Mouse (Mus musculus): ENCODE results near the gene Dexi. TPM values are rescaled to one million over a fixed set of nuclear protein-coding genes. Genes with fewer than 3 reads are reported as not detected.
A peak's percentile ranks its signal among the peaks of the same experiment; 100 is the strongest.

Gene Dexi
- 7.6 and 7.8 TPM in 2 replicates for polyA plus RNA-seq (2016; fragmentation: Nextera tagmentation; extraction: Ambion mirVana)

- H3K36me3 ChIP-seq = no peaks in the 10 kb centered on the region
- no peaks in the 10 kb centered on the region for H3K9me3 ChIP-seq (replicated peaks)
- whole genome bisulfite sequencing (ENCODE audit: insufficient replicate concordance) = under 1% methylated on average over 54 of the region's 61 CpGs
- ATAC-seq = peak; percentile 93
- peak within 1 kb of the TSS; percentile 76 for H3K27ac ChIP-seq
- peaks cover 53% of the 10 kb centered on the region for H3K4me1 ChIP-seq
- peak within 1 kb of the TSS; percentile 78 for H3K4me3 ChIP-seq
- H3K27me3 ChIP-seq (replicated peaks) = no peaks in the 10 kb centered on the region
- peak within 1 kb of the TSS; percentile 88 for H3K9ac ChIP-seq
- peak within 1 kb of the TSS; percentile 99 for H3K4me2 ChIP-seq
Observed at GRCm38 (mm10) chr16:10542698-10543365, at the start of gene Dexi. TSS of gene Dexi (minus strand) at chr16:10543054.

- Histone ChIP-seq H3K27me3 (replicated peaks) (no peaks in the 10 kb centered on the region), H3K4me1 (no peaks in the 10 kb centered on the region), H3K4me3 (no peak overlapping the region), H3K36me3 (peaks cover 22% of the 10 kb centered on the region; the same call in 1 of the 2 replicates), H3K27ac (no peak overlapping the region), H3K9me3 (replicated peaks) (no peaks in the 10 kb centered on the region), H3K4me2 (no peak overlapping the region), H3K9ac (no peak overlapping the region)
- WGBS (ENCODE audit: insufficient replicate concordance) = 73% methylated on average over 3 of the region's 3 CpGs
- no peak for ATAC-seq
Observed at GRCm38 (mm10) chr16:10586546-10586945, 43.7 kb upstream of the Dexi start.

GRCm38 (mm10) chr16:10585165-10585564, 42.3 kb upstream of the Dexi start:
- Histone ChIP-seq H3K27ac (no peak overlapping the region), H3K4me3 (no peak overlapping the region), H3K4me1 (no peaks in the 10 kb centered on the region), H3K9me3 (replicated peaks) (no peaks in the 10 kb centered on the region), H3K4me2 (no peak overlapping the region), H3K27me3 (replicated peaks) (no peaks in the 10 kb centered on the region), H3K9ac (no peak overlapping the region), H3K36me3 (peaks cover 33% of the 10 kb centered on the region; the same call in 1 of the 2 replicates)
- no peak for ATAC-seq
- WGBS (ENCODE audit: insufficient replicate concordance) = 15% methylated on average over 1 of the region's 1 CpGs

DNA sequence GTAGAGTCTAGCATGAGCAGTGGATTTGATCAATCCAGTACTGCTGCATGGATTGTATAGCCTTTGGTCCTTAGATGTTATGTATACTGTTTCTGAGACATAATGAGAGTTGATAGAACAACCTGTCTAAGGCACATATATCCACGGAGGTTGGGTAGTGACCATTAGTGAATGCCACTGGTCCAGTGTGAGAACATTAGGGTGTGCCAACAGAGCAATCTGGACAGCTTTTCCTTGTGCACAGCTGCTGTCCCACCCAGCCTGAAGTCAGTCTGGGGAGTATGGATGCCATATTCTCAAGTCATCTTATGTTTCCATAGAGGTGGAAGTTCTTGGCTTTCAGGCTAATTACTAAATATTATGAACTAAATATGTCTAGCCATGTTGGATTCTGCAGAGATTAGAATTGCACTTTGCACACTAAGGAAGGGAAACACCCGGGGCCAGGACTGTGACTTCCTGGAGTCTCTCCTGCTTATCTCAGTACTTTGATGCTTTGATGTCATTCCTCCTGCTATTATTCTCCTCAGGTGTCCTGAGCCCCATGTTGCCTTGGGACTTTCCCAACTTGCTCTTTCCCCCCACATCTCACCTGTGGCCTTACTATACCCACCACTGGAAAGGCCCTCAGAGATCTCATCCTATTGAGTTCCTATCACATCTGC, 38.5 kb upstream of the Dexi start:
- peaks cover 57% of the 10 kb centered on the region for H3K36me3 ChIP-seq
- no peak for ATAC-seq
- no peak overlapping the region for H3K27ac ChIP-seq
- no peak overlapping the region for H3K9ac ChIP-seq
- WGBS (ENCODE audit: insufficient replicate concordance) = 63% methylated on average over 2 of the region's 2 CpGs
- H3K4me2 ChIP-seq = no peak overlapping the region
- H3K9me3 ChIP-seq (replicated peaks) = no peaks in the 10 kb centered on the region
- H3K4me1 ChIP-seq = no peaks in the 10 kb centered on the region
- no peaks in the 10 kb centered on the region for H3K27me3 ChIP-seq (replicated peaks)
- H3K4me3 ChIP-seq = no peak overlapping the region

GRCm38 (mm10) chr16:10578376-10578775, 35.5 kb upstream of the Dexi start:
- no peaks in the 10 kb centered on the region for H3K27me3 ChIP-seq (replicated peaks)
- no peak overlapping the region for H3K4me3 ChIP-seq
- WGBS (ENCODE audit: insufficient replicate concordance) = 61% methylated on average over 1 of the region's 1 CpGs
- H3K36me3 ChIP-seq = peaks cover 64% of the 10 kb centered on the region
- ATAC-seq = no peak
- no peak overlapping the region for H3K27ac ChIP-seq
- H3K4me2 ChIP-seq = no peak overlapping the region
- H3K9ac ChIP-seq = no peak overlapping the region
- H3K9me3 ChIP-seq (replicated peaks) = no peaks in the 10 kb centered on the region
- H3K4me1 ChIP-seq = no peaks in the 10 kb centered on the region

- no peak overlapping the region for H3K9ac ChIP-seq
- H3K36me3 ChIP-seq = peaks cover 63% of the 10 kb centered on the region
- H3K27me3 ChIP-seq (replicated peaks) = no peaks in the 10 kb centered on the region
- 57% methylated on average over 5 of the region's 5 CpGs for WGBS (ENCODE audit: insufficient replicate concordance)
- no peaks in the 10 kb centered on the region for H3K4me1 ChIP-seq
- no peak for ATAC-seq
- H3K4me2 ChIP-seq = no peak overlapping the region
- H3K4me3 ChIP-seq = no peak overlapping the region
- no peak overlapping the region for H3K27ac ChIP-seq
- no peaks in the 10 kb centered on the region for H3K9me3 ChIP-seq (replicated peaks)
Observed at GRCm38 (mm10) chr16:10577548-10577947, 34.7 kb upstream of the Dexi start.

GRCm38 (mm10) chr16:10575915-10576314, 33.1 kb upstream of the Dexi start:
- Histone ChIP-seq H3K9me3 (replicated peaks) (no peaks in the 10 kb centered on the region), H3K27ac (no peak overlapping the region), H3K4me1 (no peaks in the 10 kb centered on the region), H3K36me3 (peaks cover 63% of the 10 kb centered on the region), H3K9ac (no peak overlapping the region), H3K27me3 (replicated peaks) (no peaks in the 10 kb centered on the region), H3K4me2 (no peak overlapping the region), H3K4me3 (no peak overlapping the region)
- no peak for ATAC-seq
- 63% methylated on average over 4 of the region's 4 CpGs for WGBS (ENCODE audit: insufficient replicate concordance)

- no peak overlapping the region for H3K9ac ChIP-seq
- WGBS (ENCODE audit: insufficient replicate concordance) = 75% methylated on average over 2 of the region's 2 CpGs
- no peak overlapping the region for H3K4me2 ChIP-seq
- no peaks in the 10 kb centered on the region for H3K27me3 ChIP-seq (replicated peaks)
- H3K4me1 ChIP-seq = no peaks in the 10 kb centered on the region
- ATAC-seq = no peak
- no peak overlapping the region for H3K4me3 ChIP-seq
- peaks cover 60% of the 10 kb centered on the region for H3K36me3 ChIP-seq
- no peak overlapping the region for H3K27ac ChIP-seq
- no peaks in the 10 kb centered on the region for H3K9me3 ChIP-seq (replicated peaks)
Observed at GRCm38 (mm10) chr16:10574936-10575335, 32.1 kb upstream of the Dexi start.

- Histone ChIP-seq H3K9ac (no peak overlapping the region), H3K27ac (no peak overlapping the region), H3K36me3 (peaks cover 41% of the 10 kb centered on the region), H3K4me1 (no peaks in the 10 kb centered on the region), H3K4me2 (no peak overlapping the region), H3K9me3 (replicated peaks) (no peaks in the 10 kb centered on the region), H3K4me3 (no peak overlapping the region), H3K27me3 (replicated peaks) (no peaks in the 10 kb centered on the region)
- WGBS (ENCODE audit: insufficient replicate concordance) = 60% methylated on average over 2 of the region's 2 CpGs
- ATAC-seq = no peak
Observed at GRCm38 (mm10) chr16:10571820-10572219, 29.0 kb upstream of the Dexi start.

DNA sequence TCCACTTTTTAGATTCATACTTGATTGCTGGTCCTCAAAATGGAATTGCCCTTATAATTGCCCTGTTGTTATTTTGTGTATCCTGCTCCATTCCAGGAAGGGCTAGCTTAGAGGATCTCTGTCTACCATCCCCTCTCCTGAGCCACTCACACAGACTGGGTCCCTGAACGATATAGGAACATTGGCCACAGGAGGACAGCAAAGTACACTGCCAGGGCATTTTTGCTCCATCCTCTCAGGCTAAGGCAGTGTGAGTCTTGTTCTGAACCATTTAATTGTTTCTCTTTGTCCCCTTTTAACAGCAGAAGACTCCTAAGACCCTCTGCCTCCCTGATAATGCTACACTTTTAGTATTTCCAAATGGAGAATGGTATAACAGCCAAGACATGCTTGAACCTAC, 27.9 kb upstream of the Dexi start:
- 52% methylated on average over 1 of the region's 1 CpGs for WGBS (ENCODE audit: insufficient replicate concordance)
- no peaks in the 10 kb centered on the region for H3K9me3 ChIP-seq (replicated peaks)
- H3K27ac ChIP-seq = no peak overlapping the region
- no peak overlapping the region for H3K9ac ChIP-seq
- no peaks in the 10 kb centered on the region for H3K4me1 ChIP-seq
- ATAC-seq = no peak
- H3K4me3 ChIP-seq = no peak overlapping the region
- no peak overlapping the region for H3K4me2 ChIP-seq
- H3K36me3 ChIP-seq = peaks cover 35% of the 10 kb centered on the region
- H3K27me3 ChIP-seq (replicated peaks) = no peaks in the 10 kb centered on the region

DNA sequence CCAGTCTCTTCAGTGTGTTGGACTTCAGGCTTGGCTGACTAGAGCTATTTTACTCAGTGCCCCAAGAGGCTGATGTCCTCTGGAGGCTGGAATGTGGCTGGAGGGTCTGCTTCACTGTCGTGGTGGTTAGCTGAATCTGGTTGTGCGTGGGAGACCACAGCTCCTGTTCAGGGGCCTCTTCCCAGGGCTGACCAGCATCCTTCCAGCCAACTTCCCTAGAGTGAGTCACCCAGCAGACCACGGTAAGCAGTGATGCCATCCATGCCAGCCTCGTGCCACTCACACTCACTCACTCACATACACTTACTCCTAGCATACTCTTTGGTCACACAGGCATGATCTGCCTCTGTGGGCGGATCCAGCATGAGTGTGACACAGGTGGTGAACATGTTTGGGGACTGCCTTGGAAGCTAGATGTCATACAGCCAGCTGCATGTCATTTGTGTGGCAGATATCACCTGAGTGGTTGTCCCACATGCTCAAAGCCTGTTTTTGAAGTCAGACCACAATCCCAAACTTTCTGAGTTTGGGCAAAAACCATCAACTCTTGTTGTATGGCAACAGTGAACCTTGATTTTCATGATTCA, 27.0 kb upstream of the Dexi start:
- no peak overlapping the region for H3K27ac ChIP-seq
- peaks cover 34% of the 10 kb centered on the region for H3K36me3 ChIP-seq
- ATAC-seq = no peak
- no peak overlapping the region for H3K9ac ChIP-seq
- H3K4me1 ChIP-seq = no peaks in the 10 kb centered on the region
- H3K4me2 ChIP-seq = no peak overlapping the region
- H3K27me3 ChIP-seq (replicated peaks) = no peaks in the 10 kb centered on the region
- WGBS (ENCODE audit: insufficient replicate concordance) = 62% methylated on average over 5 of the region's 5 CpGs
- no peak overlapping the region for H3K4me3 ChIP-seq
- H3K9me3 ChIP-seq (replicated peaks) = no peaks in the 10 kb centered on the region

DNA sequence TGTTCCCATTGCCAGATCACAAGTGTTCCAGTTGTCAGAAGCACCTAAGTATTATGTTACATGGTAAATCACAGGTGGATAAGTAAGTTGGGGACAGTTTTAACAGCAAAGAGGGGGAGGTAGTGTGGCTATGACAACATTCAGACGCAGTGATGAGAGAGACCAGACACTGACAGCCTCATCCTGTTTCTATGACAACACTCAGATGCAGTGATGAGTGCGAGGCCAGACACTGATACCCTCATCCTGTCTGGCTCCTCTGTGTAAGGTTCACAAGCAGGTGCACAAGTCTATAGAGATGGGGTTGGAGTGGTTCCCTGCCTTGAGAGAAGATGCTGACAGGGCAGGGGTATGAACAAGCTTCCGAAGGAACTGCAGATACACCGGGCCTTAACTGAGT, 24.3 kb upstream of the Dexi start:
- WGBS (ENCODE audit: insufficient replicate concordance) = 81% methylated on average over 4 of the region's 4 CpGs
- H3K36me3 ChIP-seq = peaks cover 27% of the 10 kb centered on the region
- no peak overlapping the region for H3K4me3 ChIP-seq
- ATAC-seq = no peak
- H3K27ac ChIP-seq = no peak overlapping the region
- no peaks in the 10 kb centered on the region for H3K4me1 ChIP-seq
- H3K27me3 ChIP-seq (replicated peaks) = no peaks in the 10 kb centered on the region
- H3K9ac ChIP-seq = no peak overlapping the region
- H3K9me3 ChIP-seq (replicated peaks) = no peaks in the 10 kb centered on the region
- no peak overlapping the region for H3K4me2 ChIP-seq

Measured in liver, embryonic 12.5 days (tissue).